Mouse (Mus musculus) CH12.LX (cell line): Measurements from ENCODE around the gene Cfap54. TPM values are rescaled to one million over a fixed set of nuclear protein-coding genes. Genes with fewer than 3 reads are reported as not detected.

ENCODE experiments used
- DNase-seq: peaks from one replicate; pipeline ENCODE4 v3.0.0-alpha.2; 2013; ENCODE audit errors: extremely low read depth
- H3K27ac ChIP-seq: 2 replicates; pipeline ENCODE4 v1.5.1; 2012; ENCODE audit warnings: low read depth, mild to moderate bottlenecking, control low read depth, moderate library complexity; ENCODE audit not compliant: insufficient read depth
- H3K27me3 ChIP-seq: replicated peaks from 2 replicates; pipeline ENCODE3; 2012; ENCODE audit warnings: inconsistent platforms
- H3K36me3 ChIP-seq, 2 experiments: replicated peaks in 1 of 2; 2 replicates each; pipeline versions ENCODE3 to v1.6.1; 2012; ENCODE audit warnings: inconsistent platforms in 1 of 2, low read length in 1 of 2, mild to moderate bottlenecking in 1 of 2, mixed read lengths in 1 of 2, moderate library complexity in 1 of 2; ENCODE audit not compliant: control insufficient read depth in 1 of 2, insufficient read depth in 1 of 2
- H3K4me1 ChIP-seq, 2 experiments: 2 replicates each; pipeline ENCODE4 v1.6.1; 2012; ENCODE audit warnings: inconsistent platforms in 1 of 2, moderate library complexity in 1 of 2; ENCODE audit not compliant: insufficient read depth in 2 of 2, control insufficient read depth in 1 of 2
- H3K4me2 ChIP-seq: 2 replicates; pipeline ENCODE4 v1.6.1; 2012; ENCODE audit warnings: low read depth, mild to moderate bottlenecking, control low read depth; ENCODE audit not compliant: poor library complexity, insufficient read depth, severe bottlenecking
- H3K4me3 ChIP-seq, 3 experiments: fragments of 150-350 bp in 1 of 3; sonication (generic) in 1 of 3; replicated peaks in 1 of 3; 2 replicates each; pipeline versions ENCODE3 to v1.5.1; 2011 to 2012; ENCODE audit warnings: low read depth in 2 of 3, low read length in 2 of 3, mild to moderate bottlenecking in 2 of 3, moderate library complexity in 2 of 3, control low read depth in 1 of 3, improper control_type of control experiment in 1 of 3, inconsistent platforms in 1 of 3, mixed read lengths in 1 of 3; ENCODE audit not compliant: poor library complexity in 1 of 3
- H3K79me2 ChIP-seq: replicated peaks from 2 replicates; pipeline ENCODE4 v1.6.1; 2012; ENCODE audit warnings: mild to moderate bottlenecking, moderate library complexity; ENCODE audit not compliant: control insufficient read depth, poor library complexity, insufficient read depth, severe bottlenecking; ENCODE audit errors: extremely low read depth
- H3K9ac ChIP-seq: 2 replicates; pipeline ENCODE4 v1.6.1; 2012; ENCODE audit warnings: low read depth, mild to moderate bottlenecking, control low read depth, moderate library complexity; ENCODE audit not compliant: insufficient read depth
- H3K9me3 ChIP-seq: replicated peaks from 2 replicates; pipeline ENCODE3; 2012; ENCODE audit warnings: low read length, inconsistent platforms, mixed read lengths
- BHLHE40 ChIP-seq: IDR thresholded peaks from 2 replicates; pipeline ENCODE4 v1.6.1; 2011; ENCODE audit warnings: mild to moderate bottlenecking, low read depth, low read length, improper control_type of control experiment
- EP300 ChIP-seq: IDR thresholded peaks from 2 replicates; pipeline ENCODE4 v1.6.1; 2011; ENCODE audit warnings: low read length, improper control_type of control experiment
- IRF4 ChIP-seq: IDR thresholded peaks from 2 replicates; pipeline ENCODE4 v1.6.1; 2014; ENCODE audit warnings: low read depth, mild to moderate bottlenecking, inconsistent platforms, low read length, improper control_type of control experiment
- JUN ChIP-seq: IDR thresholded peaks from 2 replicates; pipeline ENCODE4 v1.6.1; 2011; ENCODE audit warnings: low read depth, mild to moderate bottlenecking, low read length, improper control_type of control experiment, moderate library complexity; ENCODE audit not compliant: insufficient read depth
- MAFK ChIP-seq: IDR thresholded peaks from 2 replicates; pipeline ENCODE4 v1.6.1; 2011; ENCODE audit warnings: low read length, improper control_type of control experiment; ENCODE audit not compliant: insufficient replicate concordance
- RAD21 ChIP-seq: IDR thresholded peaks from 2 replicates; pipeline ENCODE4 v1.6.1; 2011; ENCODE audit warnings: low read depth, mild to moderate bottlenecking, low read length, improper control_type of control experiment, moderate library complexity
- RCOR1 ChIP-seq: conservative IDR thresholded peaks from 2 replicates; pipeline ENCODE4 v1.6.1; 2012; ENCODE audit warnings: low read depth, mild to moderate bottlenecking, inconsistent platforms, low read length, improper control_type of control experiment
- SIN3A ChIP-seq: IDR thresholded peaks from 2 replicates; pipeline ENCODE4 v1.6.1; 2012; ENCODE audit warnings: low read length, improper control_type of control experiment, inconsistent platforms
- SMC3 ChIP-seq: IDR thresholded peaks from 2 replicates; pipeline ENCODE4 v1.6.1; 2011; ENCODE audit warnings: low read depth, low read length, improper control_type of control experiment
- TBP ChIP-seq: conservative IDR thresholded peaks from 2 replicates; pipeline ENCODE4 v1.6.1; 2011; ENCODE audit warnings: low read depth, low read length, improper control_type of control experiment
- UBTF ChIP-seq: IDR thresholded peaks from 2 replicates; pipeline ENCODE4 v1.6.1; 2012; ENCODE audit warnings: low read depth, mild to moderate bottlenecking, inconsistent platforms, low read length, improper control_type of control experiment, moderate library complexity
- ZC3H11A ChIP-seq: IDR thresholded peaks from 2 replicates; pipeline ENCODE4 v1.6.1; 2012; ENCODE audit warnings: low read depth, mild to moderate bottlenecking, inconsistent platforms, low read length, improper control_type of control experiment
- dilution Hi-C: fragments of 300-500 bp; cut with MboI; formaldehyde crosslinking; loops from 2 replicates; pipeline ENCODE4 v1.14.3; 2020; ENCODE audit warnings: low sequenced_read_pairs; ENCODE audit not compliant: extremely low pct_unique_long_range_greater_than_20kb, extremely low pct_ligation_motif_present
- in situ Hi-C: fragments of 300-500 bp; cut with MboI; formaldehyde crosslinking; loops from 3 replicates; pipeline ENCODE4 v1.14.3; 2019; ENCODE audit warnings: low sequenced_read_pairs, low pct_ligation_motif_present, low pct_unique_long_range_greater_than_20kb, mixed read lengths
- polyA plus RNA-seq: library from polyadenylated mRNA; unstranded; fragments of >175 nt; gene quantifications from 2 replicates; pipeline ENCODE4 v1.2.1, GENCODE M21; 2012; ENCODE audit warnings: low read depth; ENCODE audit not compliant: insufficient read length
- total RNA-seq, 2 experiments: library from RNA; depleted of rRNA; stranded (reverse); fragments of 300-350 nt in 1 of 2; fragments of >200 nt in 1 of 2; gene quantifications; 2 replicates each; pipeline ENCODE4 v1.2.3; 2012 to 2014

The Cfap54 gene
- total and polyA plus RNA-seq, 3 experiments = 0.38 to 1.3 (median 1.3) TPM

GRCm38 (mm10) chr10:92930036-92930435, 151.4 kb downstream of the Cfap54 start:
- Histone ChIP-seq H3K4me3 (no peak overlapping the region), H3K79me2 (no peaks in the 10 kb centered on the region), H3K9ac (no peak overlapping the region), H3K27ac (no peak overlapping the region), H3K4me1 (peaks cover 0 to 14% of the 10 kb centered on the region in 2 experiments; a peak in 2 of 4 replicates), H3K9me3 (no peaks in the 10 kb centered on the region), H3K4me2 (no peak overlapping the region), H3K36me3 (no peaks in the 10 kb centered on the region), H3K27me3 (no peaks in the 10 kb centered on the region)
- TF ChIP-seq ZC3H11A (no peak), JUN (no peak), MAFK (no peak), BHLHE40 (no peak), RCOR1 (no peak), EP300 (no peak), SMC3 (no peak), TBP (no peak), SIN3A (no peak)
- no peak for DNase-seq
- in situ Hi-C loops = no loop called here
- dilution Hi-C loops = no loop called here

- no peak overlapping the region for H3K4me2 ChIP-seq
- DNase-seq = no peak
- dilution Hi-C loops = no loop called here
These were observed 153.2 kb downstream of the Cfap54 start for GRCm38 (mm10) chr10:92928256-92928655.

GRCm38 (mm10) chr10:92918551-92918950, 162.9 kb downstream of the Cfap54 start:
- H3K4me3 ChIP-seq = no peak overlapping the region
- no peaks in the 10 kb centered on the region for H3K9me3 ChIP-seq
- H3K27me3 ChIP-seq = no peaks in the 10 kb centered on the region
- H3K79me2 ChIP-seq = no peaks in the 10 kb centered on the region
- in situ Hi-C loops = no loop called here
- TF ChIP-seq RAD21 = no peak
- no peak for TF ChIP-seq JUN
- TF ChIP-seq ZC3H11A = no peak
- TF ChIP-seq BHLHE40 = no peak
- no peak overlapping the region for H3K9ac ChIP-seq
- H3K36me3 ChIP-seq = no peaks in the 10 kb centered on the region
- dilution Hi-C loops = no loop called here
- no peak overlapping the region for H3K4me2 ChIP-seq
- H3K4me1 ChIP-seq = peaks cover 3 to 9% of the 10 kb centered on the region in 2 experiments; a peak in 3 of 4 replicates
- H3K27ac ChIP-seq = no peak overlapping the region
- no peak for DNase-seq

More at GRCm38 (mm10) chr10:92928256-92928655, 153.2 kb downstream of the Cfap54 start:
- Histone ChIP-seq H3K36me3 (no peaks in the 10 kb centered on the region), H3K27me3 (no peaks in the 10 kb centered on the region), H3K4me1 (no peaks in the 10 kb centered on the region), H3K27ac (no peak overlapping the region), H3K4me3 (no peak overlapping the region), H3K9ac (no peak overlapping the region), H3K9me3 (no peaks in the 10 kb centered on the region), H3K79me2 (no peaks in the 10 kb centered on the region)
- no peak for TF ChIP-seq UBTF
- no peak for TF ChIP-seq SIN3A
- no peak for TF ChIP-seq IRF4
- no peak for TF ChIP-seq MAFK
- in situ Hi-C loops = no loop called here
